Mouse (Mus musculus) erythroblast, embryonic 14.5 days (primary cell): ENCODE data around the gene Vps26c. TPM values are rescaled to one million over a fixed set of nuclear protein-coding genes. Genes with fewer than 3 reads are reported as not detected.

Source experiments
- H3K27me3 ChIP-seq: 2 replicates; pipeline ENCODE4 v1.6.1; 2012; ENCODE audit warnings: inconsistent platforms; ENCODE audit not compliant: control insufficient read depth
- H3K36me3 ChIP-seq: 2 replicates; pipeline ENCODE4 v1.6.1; 2012; ENCODE audit warnings: mild to moderate bottlenecking, inconsistent platforms; ENCODE audit not compliant: control insufficient read depth
- H3K4me1 ChIP-seq: 2 replicates; pipeline ENCODE4 v1.6.1; 2012; ENCODE audit warnings: inconsistent platforms; ENCODE audit not compliant: control insufficient read depth
- H3K4me3 ChIP-seq: replicated peaks from 2 replicates; pipeline ENCODE3; 2012; ENCODE audit warnings: moderate library complexity, mild to moderate bottlenecking, inconsistent platforms
- H3K9me3 ChIP-seq: 2 replicates; pipeline ENCODE4 v1.6.1; 2012; ENCODE audit warnings: low read length, inconsistent platforms, mixed read lengths; ENCODE audit not compliant: control insufficient read depth
- GATA1 ChIP-seq: IDR thresholded peaks from 2 replicates; pipeline ENCODE4 v1.6.1; 2012; ENCODE audit warnings: low read length, inconsistent platforms, mixed read lengths
- TAL1 ChIP-seq: IDR thresholded peaks from 3 replicates; pipeline ENCODE4 v1.6.1; 2012; ENCODE audit warnings: low read length, inconsistent platforms, mixed read lengths
- polyA plus RNA-seq: library from polyadenylated mRNA; stranded (reverse); fragments of >175 nt; gene quantifications from 2 replicates; pipeline ENCODE4 v1.2.3, GENCODE M21; 2012

Gene Vps26c
- polyA plus RNA-seq, 1 experiment, result 0.06 TPM

GRCm38 (mm10) chr16:94569229-94570176 lies 42.9 kb upstream of the Vps26c start, which contains the start of gene Dyrk1a:
Gene Dyrk1a, plus strand, starts transcription at chr16:94570010.
- peaks cover 17% of the 10 kb centered on the region for H3K36me3 ChIP-seq

GRCm38 (mm10) chr16:94568335-94569228 lies 42.0 kb upstream of the Vps26c start:
- no peaks in the 10 kb centered on the region for H3K9me3 ChIP-seq
- H3K4me3 ChIP-seq, result peak overlapping the region; percentile 98
- H3K4me1 ChIP-seq, result peaks cover 33% of the 10 kb centered on the region
- H3K27me3 ChIP-seq, result peaks cover 4% of the 10 kb centered on the region
- H3K36me3 ChIP-seq, result peaks cover 15% of the 10 kb centered on the region
- TF ChIP-seq GATA1 (no peak), TAL1 (no peak)

More at GRCm38 (mm10) chr16:94569229-94570176, 42.9 kb upstream of the Vps26c start, which contains the start of gene Dyrk1a:
- TF ChIP-seq TAL1 (no peak), GATA1 (no peak)
- peaks cover 4% of the 10 kb centered on the region; the same call in 1 of the 2 replicates for H3K27me3 ChIP-seq
- H3K4me3 ChIP-seq, result peak within 1 kb of the TSS; percentile 98
- H3K4me1 ChIP-seq, result peaks cover 41% of the 10 kb centered on the region
- no peaks in the 10 kb centered on the region for H3K9me3 ChIP-seq

GRCm38 (mm10) chr16:94567751-94568150 lies 41.1 kb upstream of the Vps26c start:
- H3K4me1 ChIP-seq, result peaks cover 26% of the 10 kb centered on the region
- peak overlapping the region; percentile 98 for H3K4me3 ChIP-seq
- H3K9me3 ChIP-seq, result no peaks in the 10 kb centered on the region

GRCm38 (mm10) chr16:94566834-94567585 lies 40.4 kb upstream of the Vps26c start:
- Histone ChIP-seq H3K4me1 (peaks cover 20% of the 10 kb centered on the region), H3K4me3 (no peak overlapping the region)

More at GRCm38 (mm10) chr16:94567751-94568150, 41.1 kb upstream of the Vps26c start:
- Histone ChIP-seq H3K27me3 (peaks cover 4% of the 10 kb centered on the region), H3K36me3 (peaks cover 10% of the 10 kb centered on the region)
- TF ChIP-seq TAL1, result no peak
- no peak for TF ChIP-seq GATA1

GRCm38 (mm10) chr16:94566124-94566523 lies 39.5 kb upstream of the Vps26c start:
- peaks cover 4% of the 10 kb centered on the region for H3K27me3 ChIP-seq
- H3K4me1 ChIP-seq, result peaks cover 12% of the 10 kb centered on the region
- no peak for TF ChIP-seq GATA1
- no peak for TF ChIP-seq TAL1
- H3K4me3 ChIP-seq, result no peak overlapping the region
- no peaks in the 10 kb centered on the region; the same call in 1 of the 2 replicates for H3K36me3 ChIP-seq
- H3K9me3 ChIP-seq, result no peaks in the 10 kb centered on the region

More at GRCm38 (mm10) chr16:94566834-94567585, 40.4 kb upstream of the Vps26c start:
- Histone ChIP-seq H3K36me3 (peaks cover 4% of the 10 kb centered on the region), H3K27me3 (peaks cover 4% of the 10 kb centered on the region), H3K9me3 (no peaks in the 10 kb centered on the region)
- TF ChIP-seq GATA1, result no peak
- TF ChIP-seq TAL1, result no peak

GRCm38 (mm10) chr16:94560618-94561017 lies 34.0 kb upstream of the Vps26c start:
- H3K27me3 ChIP-seq, result peaks cover 26% of the 10 kb centered on the region
- no peaks in the 10 kb centered on the region for H3K9me3 ChIP-seq
- H3K4me3 ChIP-seq, result no peak overlapping the region
- H3K4me1 ChIP-seq, result peaks cover 7% of the 10 kb centered on the region
- TF ChIP-seq GATA1 (no peak), TAL1 (no peak)
- H3K36me3 ChIP-seq, result no peaks in the 10 kb centered on the region

- peaks cover 24% of the 10 kb centered on the region for H3K27me3 ChIP-seq
- H3K4me3 ChIP-seq, result no peak overlapping the region
- TF ChIP-seq GATA1 (no peak), TAL1 (no peak)
- peaks cover 7% of the 10 kb centered on the region for H3K4me1 ChIP-seq
- H3K36me3 ChIP-seq, result no peaks in the 10 kb centered on the region
- H3K9me3 ChIP-seq, result no peaks in the 10 kb centered on the region
These were observed 33.2 kb upstream of the Vps26c start for GRCm38 (mm10) chr16:94559782-94560181.

- Histone ChIP-seq H3K36me3 (no peaks in the 10 kb centered on the region), H3K9me3 (peaks cover 3% of the 10 kb centered on the region), H3K27me3 (peaks cover 24% of the 10 kb centered on the region), H3K4me3 (no peak overlapping the region), H3K4me1 (peaks cover 7% of the 10 kb centered on the region)
- TF ChIP-seq TAL1 (no peak), GATA1 (no peak)
These were observed 32.7 kb upstream of the Vps26c start for GRCm38 (mm10) chr16:94559282-94559681.
